Mouse (Mus musculus) T-helper 17 cell (primary cell): ENCODE results near the gene Alkbh2.

ENCODE experiments used
- in situ Hi-C, 2 experiments: fragments of 300-600 bp; cut with MboI, MseI; formaldehyde crosslinking; loops; 1 replicate in 1 of 2; 2 replicates in 1 of 2; pipeline ENCODE4 v1.15.1; 2025; ENCODE audit warnings: high pct_unique_total_duplicates in 2 of 2

Gene Alkbh2

GRCm38 (mm10) chr5:114147043-114147972 is 19.3 kb upstream of the Alkbh2 start:
- in situ Hi-C loops, result no loop called here

- in situ Hi-C loops, result no loop called here
Measured at GRCm38 (mm10) chr5:114146028-114146888, 18.2 kb upstream of the Alkbh2 start, which contains the start of gene Acacb. TSS of gene Acacb (plus strand) at chr5:114146535.

- in situ Hi-C loops, result no loop called here
Measured at GRCm38 (mm10) chr5:114139175-114139574, 11.2 kb upstream of the Alkbh2 start.

GRCm38 (mm10) chr5:114138277-114139164 is 10.5 kb upstream of the Alkbh2 start:
- in situ Hi-C loops, result no loop called here

GRCm38 (mm10) chr5:114137481-114138276 is 9.7 kb upstream of the Alkbh2 start:
- in situ Hi-C loops, result no loop called here

- in situ Hi-C loops, result no loop called here
Measured at GRCm38 (mm10) chr5:114135516-114135915, 7.5 kb upstream of the Alkbh2 start.

- in situ Hi-C loops, result no loop called here
Measured at GRCm38 (mm10) chr5:114134091-114134534, 6.1 kb upstream of the Alkbh2 start.

- in situ Hi-C loops, result no loop called here
Measured at GRCm38 (mm10) chr5:114132841-114133240, 4.8 kb upstream of the Alkbh2 start.

GRCm38 (mm10) chr5:114131521-114131840 is 3.5 kb upstream of the Alkbh2 start:
- in situ Hi-C loops, result no loop called here

- in situ Hi-C loops, result no loop called here
Measured at GRCm38 (mm10) chr5:114130698-114131520, 2.9 kb upstream of the Alkbh2 start.

- in situ Hi-C loops, result no loop called here
Measured at GRCm38 (mm10) chr5:114130211-114130605, 2.2 kb upstream of the Alkbh2 start, which contains the start of gene Ung. TSS of gene Ung (plus strand) at chr5:114130386.

GRCm38 (mm10) chr5:114129550-114130210 is 1.7 kb upstream of the Alkbh2 start:
- in situ Hi-C loops, result no loop called here

- in situ Hi-C loops, result no loop called here
Measured at GRCm38 (mm10) chr5:114126499-114127244, 1.3 kb downstream of the Alkbh2 start.

GRCm38 (mm10) chr5:114126008-114126407 is 2.0 kb downstream of the Alkbh2 start:
- in situ Hi-C loops, result no loop called here

- in situ Hi-C loops, result no loop called here
Measured at GRCm38 (mm10) chr5:114119806-114120205, 8.2 kb downstream of the Alkbh2 start.

GRCm38 (mm10) chr5:114116586-114116985 is 11.4 kb downstream of the Alkbh2 start:
- in situ Hi-C loops, result no loop called here

GRCm38 (mm10) chr5:114115030-114115429 is 13.0 kb downstream of the Alkbh2 start:
- in situ Hi-C loops, result no loop called here

GRCm38 (mm10) chr5:114113334-114113733 is 14.7 kb downstream of the Alkbh2 start:
- in situ Hi-C loops, result no loop called here
